ENCODE assay signal across 24 mouse cellular contexts in genomic region chr1:130946920-130947319, GRCm38 (mm10). TPM values are rescaled to one million over a fixed set of nuclear protein-coding genes. Genes with fewer than 3 reads are reported as not detected.
"Had no signal": no experiment of that assay in that cellular context is flagged by ENCODE, and none has a peak within 500 bp of the region (broad histone marks: within the 10 kb centered on the region; RNA-seq: fewer than 3 reads in every experiment).

No protein-coding gene starts in this region.

- H3K4me3 ChIP-seq: left cerebral cortex, adult 2 months; limb, embryonic 12.5 days; liver, embryonic 12.5 days; liver, embryonic 15.5 days had no signal

- ATAC-seq: intestine, postnatal 0 days; liver, embryonic 12.5 days had no signal

- H3K9ac ChIP-seq: limb, embryonic 12.5 days; liver, embryonic 12.5 days; liver, embryonic 15.5 days had no signal

- H3K27me3 ChIP-seq: limb, embryonic 12.5 days; liver, embryonic 12.5 days; liver, embryonic 15.5 days had no signal

- H3K36me3 ChIP-seq: limb, embryonic 12.5 days; liver, embryonic 12.5 days; liver, embryonic 15.5 days had no signal

- H3K27ac ChIP-seq: left cerebral cortex, adult 2 months; limb, embryonic 12.5 days; liver, embryonic 12.5 days; liver, embryonic 15.5 days had no signal

- H3K4me2 ChIP-seq: limb, embryonic 12.5 days; liver, embryonic 12.5 days; liver, embryonic 15.5 days; midbrain, embryonic 11.5 days had no signal

- DNase-seq: kidney, adult 8-10 months; layer of hippocampus, postnatal 36 days; liver; lung, adult 18-20 months; lung, postnatal 10 days; lung, postnatal 4 days; midbrain, embryonic 14.5 days; thymus, adult 18-20 months; thymus, postnatal 36 days had no signal

- H3K9me3 ChIP-seq: limb, embryonic 12.5 days; liver, embryonic 12.5 days; liver, embryonic 15.5 days had no signal

- H3K4me1 ChIP-seq: liver, embryonic 12.5 days; liver, embryonic 15.5 days had no signal

RNA-seq across cellular contexts. Expression of gene Il19, which starts 7.0 kb away (rescaled TPM):
- polyA plus RNA-seq: intestine, embryonic 14.5 days; intestine, postnatal 0 days; limb, embryonic 12.5 days; liver, embryonic 12.5 days; liver, embryonic 15.5 days; midbrain, embryonic 11.5 days; midbrain, embryonic 14.5 days; midbrain, postnatal 0 days; neural tube, embryonic 14.5 days; small intestine, adult 2 months; spleen, adult 2 months; stomach, embryonic 16.5 days; testis, adult 2 months; urinary bladder, adult 2 months had no signal

RNA-seq across cellular contexts. Expression of gene Il20, which starts 35.7 kb away (rescaled TPM):
- polyA plus RNA-seq: intestine, embryonic 14.5 days; intestine, postnatal 0 days; limb, embryonic 12.5 days; liver, embryonic 12.5 days; liver, embryonic 15.5 days; midbrain, embryonic 11.5 days; midbrain, embryonic 14.5 days; midbrain, postnatal 0 days; neural tube, embryonic 11.5 days; neural tube, embryonic 14.5 days; small intestine, adult 2 months; spleen, adult 2 months; stomach, embryonic 16.5 days; testis, adult 2 months; urinary bladder, adult 2 months had no signal

RNA-seq across cellular contexts. Expression of gene Il24, which starts 59.7 kb away (rescaled TPM):
- polyA plus RNA-seq: intestine, embryonic 14.5 days; intestine, postnatal 0 days; limb, embryonic 12.5 days; liver, embryonic 12.5 days; liver, embryonic 15.5 days; midbrain, embryonic 11.5 days; midbrain, embryonic 14.5 days; midbrain, postnatal 0 days; neural tube, embryonic 11.5 days; neural tube, embryonic 14.5 days; small intestine, adult 2 months; spleen, adult 2 months; stomach, embryonic 16.5 days; testis, adult 2 months; urinary bladder, adult 2 months had no signal
